Mouse (Mus musculus) adrenal gland (tissue): ENCODE data around the gene Mrvi1.

Source experiments
- intact Hi-C: fragments of 180-260 bp; cut with DNase I; formaldehyde crosslinking; loops from one replicate; pipeline ENCODE4 v1.15.1; 2025

The Mrvi1 gene

GRCm38 (mm10) chr7:110834522-110834921, 147.7 kb downstream of the Mrvi1 start:
- intact Hi-C loops = no loop called here

GRCm38 (mm10) chr7:110834018-110834417, 148.2 kb downstream of the Mrvi1 start:
- intact Hi-C loops = no loop called here

GRCm38 (mm10) chr7:110833024-110833423, 149.2 kb downstream of the Mrvi1 start:
- intact Hi-C loops = no loop called here

GRCm38 (mm10) chr7:110823995-110824953, 158.0 kb downstream of the Mrvi1 start:
- intact Hi-C loops = no loop called here

- intact Hi-C loops = no loop called here
Measured at GRCm38 (mm10) chr7:110823593-110823992, 158.7 kb downstream of the Mrvi1 start.

- intact Hi-C loops = no loop called here
Measured at GRCm38 (mm10) chr7:110823076-110823475, 159.2 kb downstream of the Mrvi1 start.

GRCm38 (mm10) chr7:110822055-110822454, 160.2 kb downstream of the Mrvi1 start:
- intact Hi-C loops = no loop called here

GRCm38 (mm10) chr7:110821653-110822052, 160.6 kb downstream of the Mrvi1 start:
- intact Hi-C loops = no loop called here

GRCm38 (mm10) chr7:110821068-110821467, 161.2 kb downstream of the Mrvi1 start:
- intact Hi-C loops = no loop called here

GRCm38 (mm10) chr7:110818787-110819350, 163.4 kb downstream of the Mrvi1 start:
- intact Hi-C loops = no loop called here
